Mouse (Mus musculus) testis, postnatal 14 days (tissue): ENCODE results near the gene Vmn2r49.
"Not testable (repeated sequence)": the region's sequence is repeated elsewhere in the genome, so short reads cannot be mapped to it uniquely, and the experiment has no call there.

ENCODE experiments used
- DNase-seq: peaks from one replicate; pipeline ENCODE4 v3.0.0; 2021; ENCODE audit warnings: low spot score

The Vmn2r49 gene

DNA sequence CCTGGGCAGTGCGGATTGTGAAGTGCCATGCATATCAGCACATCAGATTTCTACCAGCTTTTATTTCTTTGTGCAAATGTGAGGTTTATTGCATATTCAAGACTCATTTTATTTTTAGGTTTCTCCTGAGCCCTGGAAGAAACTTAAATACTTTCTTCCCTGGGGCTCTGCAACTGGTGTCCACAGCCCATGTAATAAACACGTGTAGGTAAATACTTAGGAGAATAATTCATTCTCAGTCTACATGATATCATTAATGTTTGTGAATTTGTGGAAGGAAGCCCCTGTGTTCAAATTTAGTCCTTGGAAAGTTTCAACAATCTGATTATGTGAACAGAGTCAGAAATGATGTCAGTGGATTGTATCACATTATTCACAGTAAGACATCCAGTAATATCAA lies at the start of gene Vmn2r49:
Gene Vmn2r49, minus strand, starts transcription at position 101 of the 400 bp plus-strand sequence.
- not testable (repeated sequence) for DNase-seq

GRCm38 (mm10) chr7:9953485-9953884 lies 38.6 kb downstream of the Vmn2r49 start, which contains the start of gene Vmn2r48:
Gene Vmn2r48 (minus strand): TSS chr7:9953585.
- DNase-seq, result not testable (repeated sequence)
